Mouse (Mus musculus): ENCODE measurements at regions not wholly inside any gene's neighbourhood (a gene's known extent, or its start where the extent isn't known, plus 50 kb on each side); places are given as distances from the start of the nearest gene placed in this dataset.

GRCm38 (mm10) chr10:99556353-99557036, 203.0 kb downstream of the Csl start:
- peak overlapping the region; percentile 57; the same call in 1 of the 2 replicates for H3K27ac ChIP-seq
- ATAC-seq (ENCODE audit: low FRiP score): no peak

GRCm38 (mm10) chr10:99558656-99559055, 200.8 kb downstream of the Csl start:
- no peak overlapping the region for H3K9ac ChIP-seq
- H3K9me3 ChIP-seq (replicated peaks): no peaks in the 10 kb centered on the region
- 80% methylated on average over 5 of the region's 5 CpGs for whole genome bisulfite sequencing
- H3K27me3 ChIP-seq: no peaks in the 10 kb centered on the region
- H3K4me1 ChIP-seq: no peaks in the 10 kb centered on the region
- H3K36me3 ChIP-seq: no peaks in the 10 kb centered on the region
- H3K4me2 ChIP-seq (replicated peaks): no peak overlapping the region
- no peak for ATAC-seq (ENCODE audit: low FRiP score)
- H3K27ac ChIP-seq: no peak overlapping the region
- no peak overlapping the region for H3K4me3 ChIP-seq

More at GRCm38 (mm10) chr10:99556353-99557036, 203.0 kb downstream of the Csl start:
- H3K4me3 ChIP-seq: no peak overlapping the region
- H3K4me1 ChIP-seq: no peaks in the 10 kb centered on the region
- no peak overlapping the region for H3K9ac ChIP-seq
- H3K4me2 ChIP-seq (replicated peaks): no peak overlapping the region
- no peaks in the 10 kb centered on the region for H3K36me3 ChIP-seq
- no peaks in the 10 kb centered on the region for H3K9me3 ChIP-seq (replicated peaks)
- 50% methylated on average over 11 of the region's 11 CpGs for WGBS
- H3K27me3 ChIP-seq: no peaks in the 10 kb centered on the region

DNA sequence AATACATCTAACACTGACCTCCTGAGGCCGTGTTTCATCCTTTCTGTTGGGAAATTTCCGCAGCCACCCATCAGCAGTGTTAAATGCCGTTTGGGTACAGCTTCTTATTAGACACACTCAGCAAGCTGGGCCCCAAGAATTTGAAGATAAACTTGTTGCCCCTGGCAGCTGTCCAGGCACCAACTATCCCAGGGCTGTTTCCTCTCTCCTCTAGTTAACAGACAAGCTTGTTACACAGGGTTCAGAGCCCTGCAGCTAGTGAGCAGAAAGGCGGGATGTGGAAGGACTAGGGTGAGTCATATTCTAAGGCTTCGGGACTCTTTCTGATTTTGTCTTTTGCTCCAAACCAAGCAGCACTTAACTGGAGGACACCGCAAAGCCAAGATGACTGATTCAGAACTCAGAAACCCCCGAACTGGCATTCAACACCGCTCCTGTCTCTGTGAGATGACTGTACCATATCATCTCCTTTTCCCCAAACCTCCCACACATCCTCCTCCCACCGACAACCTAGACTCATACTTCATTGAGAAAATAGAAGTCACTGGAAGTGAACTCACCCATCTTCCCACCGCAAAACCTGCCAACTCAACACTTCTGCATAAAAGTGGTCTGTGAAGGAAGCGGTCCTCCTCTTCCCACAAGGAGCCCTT, 198.2 kb downstream of the Csl start:
- H3K4me3 ChIP-seq: no peak overlapping the region
- H3K4me1 ChIP-seq: no peaks in the 10 kb centered on the region
- H3K27ac ChIP-seq: no peak overlapping the region
- H3K36me3 ChIP-seq: no peaks in the 10 kb centered on the region
- ATAC-seq (ENCODE audit: low FRiP score): no peak
- 89% methylated on average over 11 of the region's 11 CpGs for WGBS
- no peak overlapping the region for H3K4me2 ChIP-seq (replicated peaks)
- no peaks in the 10 kb centered on the region for H3K9me3 ChIP-seq (replicated peaks)
- H3K27me3 ChIP-seq: no peaks in the 10 kb centered on the region
- no peak overlapping the region for H3K9ac ChIP-seq

DNA sequence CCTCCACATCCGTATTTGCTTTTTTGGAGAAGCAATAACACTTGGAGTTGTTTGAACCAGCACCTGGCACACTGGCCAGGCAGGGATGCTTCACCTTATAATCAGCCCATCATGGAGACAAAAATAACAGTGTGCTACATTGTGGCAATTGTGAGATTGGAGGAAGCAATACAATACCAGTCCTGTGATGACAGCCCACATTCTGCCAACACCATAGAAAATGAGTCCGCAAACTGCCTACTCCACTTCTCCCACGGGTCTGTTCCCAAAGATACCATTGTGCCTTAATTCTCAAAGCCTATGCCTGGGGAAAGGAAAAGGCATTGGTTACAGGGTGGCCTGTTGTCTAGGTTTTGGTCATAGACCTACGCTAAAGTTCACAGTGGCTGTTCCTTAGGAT, 194.9 kb downstream of the Csl start:
- Histone ChIP-seq H3K9me3 (replicated peaks) (no peaks in the 10 kb centered on the region), H3K4me1 (no peaks in the 10 kb centered on the region), H3K9ac (no peak overlapping the region), H3K36me3 (no peaks in the 10 kb centered on the region), H3K4me2 (replicated peaks) (no peak overlapping the region), H3K27ac (no peak overlapping the region), H3K4me3 (no peak overlapping the region), H3K27me3 (no peaks in the 10 kb centered on the region)
- no peak for ATAC-seq (ENCODE audit: low FRiP score)
- 83% methylated on average over 4 of the region's 4 CpGs for WGBS

- no peak for ATAC-seq (ENCODE audit: low FRiP score)
- 83% methylated on average over 5 of the region's 5 CpGs for WGBS
- H3K4me1 ChIP-seq: peaks cover 5% of the 10 kb centered on the region; the same call in 1 of the 2 replicates
- no peaks in the 10 kb centered on the region for H3K9me3 ChIP-seq (replicated peaks)
- H3K27me3 ChIP-seq: no peaks in the 10 kb centered on the region
- H3K9ac ChIP-seq: no peak overlapping the region
- H3K4me2 ChIP-seq (replicated peaks): no peak overlapping the region
- H3K4me3 ChIP-seq: no peak overlapping the region
- no peaks in the 10 kb centered on the region for H3K36me3 ChIP-seq
- H3K27ac ChIP-seq: no peak overlapping the region
Measured at GRCm38 (mm10) chr10:99568424-99568823, 191.0 kb downstream of the Csl start.

DNA sequence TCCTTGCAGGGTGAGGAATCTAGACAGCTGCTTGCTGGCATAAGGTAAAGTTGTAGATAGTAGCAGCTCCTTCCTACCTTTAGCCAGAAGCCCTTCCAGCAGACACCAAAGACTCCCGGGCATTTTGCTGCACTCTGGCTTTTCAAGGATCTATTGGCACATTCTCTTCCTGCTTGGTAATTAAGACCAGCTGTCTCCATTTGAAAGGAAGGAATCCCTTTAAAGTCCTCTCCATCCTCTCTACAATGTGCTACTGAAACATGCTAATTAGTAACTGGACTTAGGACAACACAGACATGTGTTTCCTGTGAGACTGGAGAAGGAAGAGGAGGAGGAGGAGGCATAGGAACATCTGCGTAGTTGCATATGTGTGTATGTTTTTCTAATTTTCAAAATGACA, 189.3 kb downstream of the Csl start:
- no peaks in the 10 kb centered on the region for H3K9me3 ChIP-seq (replicated peaks)
- ATAC-seq (ENCODE audit: low FRiP score): no peak
- H3K27me3 ChIP-seq: no peaks in the 10 kb centered on the region
- no peak overlapping the region for H3K4me2 ChIP-seq (replicated peaks)
- no peak overlapping the region for H3K27ac ChIP-seq
- H3K9ac ChIP-seq: no peak overlapping the region
- H3K4me1 ChIP-seq: peaks cover 5% of the 10 kb centered on the region; the same call in 1 of the 2 replicates
- no peaks in the 10 kb centered on the region for H3K36me3 ChIP-seq
- whole genome bisulfite sequencing: 43% methylated on average over 2 of the region's 2 CpGs
- no peak overlapping the region for H3K4me3 ChIP-seq

DNA sequence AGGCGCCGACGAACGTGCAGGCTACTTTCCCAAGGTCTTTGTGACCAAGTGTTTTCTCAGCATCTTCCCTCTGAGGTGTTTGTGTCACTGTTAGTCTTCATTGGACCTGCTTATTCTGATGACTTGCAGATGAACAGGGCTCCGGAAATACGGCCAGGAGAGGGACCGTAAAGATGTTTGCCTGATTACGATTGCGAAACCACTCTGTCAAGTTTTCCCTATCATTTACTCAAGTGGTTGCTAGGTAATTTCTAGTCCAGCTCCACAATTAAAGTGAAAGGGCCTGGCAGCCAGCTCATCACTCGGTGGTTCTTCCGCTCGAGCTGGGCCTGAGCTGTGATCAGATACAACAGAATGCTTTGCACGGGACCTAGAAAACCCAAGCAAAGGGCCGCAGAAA, 185.5 kb downstream of the Csl start:
- no peak for ATAC-seq (ENCODE audit: low FRiP score)

DNA sequence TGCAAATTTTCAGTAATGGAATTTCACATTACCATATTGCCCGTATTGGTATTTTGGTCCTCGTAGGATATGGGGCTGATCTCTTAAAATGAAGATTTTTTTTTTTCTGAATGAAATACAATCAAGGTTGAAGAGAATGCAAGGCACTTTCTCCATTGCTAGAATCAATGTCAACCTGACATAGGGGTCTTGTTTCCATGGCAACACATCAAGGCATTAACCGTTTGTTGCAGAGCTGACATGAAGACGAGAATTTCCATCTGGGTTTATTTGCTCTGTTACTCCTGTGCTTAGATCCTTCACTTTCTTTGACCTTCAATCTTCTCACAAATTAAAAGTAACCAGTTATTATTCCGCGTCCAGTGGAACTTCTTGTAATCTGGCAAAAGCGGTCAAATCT, 184.2 kb downstream of the Csl start:
- Histone ChIP-seq H3K9ac (no peak overlapping the region), H3K36me3 (no peaks in the 10 kb centered on the region), H3K27ac (no peak overlapping the region), H3K27me3 (no peaks in the 10 kb centered on the region), H3K4me2 (replicated peaks) (no peak overlapping the region), H3K4me1 (peaks cover 7% of the 10 kb centered on the region; the same call in 1 of the 2 replicates), H3K9me3 (replicated peaks) (no peaks in the 10 kb centered on the region), H3K4me3 (no peak overlapping the region)
- WGBS: 62% methylated on average over 7 of the region's 7 CpGs
- ATAC-seq (ENCODE audit: low FRiP score): 0 out of 2 replicates have a peak, but pooled peaks have one; percentile 26

More for the DNA sequence above, 185.5 kb downstream of the Csl start:
- H3K9ac ChIP-seq: no peak overlapping the region
- H3K4me3 ChIP-seq: no peak overlapping the region
- no peaks in the 10 kb centered on the region for H3K27me3 ChIP-seq
- WGBS: 81% methylated on average over 14 of the region's 14 CpGs
- no peak overlapping the region for H3K4me2 ChIP-seq (replicated peaks)
- no peak overlapping the region for H3K27ac ChIP-seq
- no peaks in the 10 kb centered on the region for H3K36me3 ChIP-seq
- H3K9me3 ChIP-seq (replicated peaks): no peaks in the 10 kb centered on the region
- peaks cover 9% of the 10 kb centered on the region; the same call in 1 of the 2 replicates for H3K4me1 ChIP-seq

GRCm38 (mm10) chr10:99576301-99576700, 183.2 kb downstream of the Csl start:
- Histone ChIP-seq H3K27me3 (no peaks in the 10 kb centered on the region), H3K4me1 (0 out of 2 replicates have a peak, but pooled peaks cover 3% of the 10 kb centered on the region), H3K9me3 (replicated peaks) (no peaks in the 10 kb centered on the region), H3K36me3 (no peaks in the 10 kb centered on the region), H3K27ac (no peak overlapping the region), H3K4me2 (replicated peaks) (no peak overlapping the region), H3K9ac (no peak overlapping the region), H3K4me3 (no peak overlapping the region)
- no peak for ATAC-seq (ENCODE audit: low FRiP score)
- WGBS: 80% methylated on average over 5 of the region's 5 CpGs

- no peaks in the 10 kb centered on the region for H3K36me3 ChIP-seq
- H3K9me3 ChIP-seq (replicated peaks): no peaks in the 10 kb centered on the region
- no peak overlapping the region for H3K27ac ChIP-seq
- H3K9ac ChIP-seq: no peak overlapping the region
- 0 out of 2 replicates have a peak, but pooled peaks cover 3% of the 10 kb centered on the region for H3K4me1 ChIP-seq
- H3K4me3 ChIP-seq: no peak overlapping the region
- ATAC-seq (ENCODE audit: low FRiP score): peak; percentile 70
- WGBS: 33% methylated on average over 12 of the region's 12 CpGs
- no peak overlapping the region for H3K4me2 ChIP-seq (replicated peaks)
- no peaks in the 10 kb centered on the region for H3K27me3 ChIP-seq
Measured at GRCm38 (mm10) chr10:99577041-99577681, 182.3 kb downstream of the Csl start.

- H3K9me3 ChIP-seq (replicated peaks): no peaks in the 10 kb centered on the region
- 67% methylated on average over 4 of the region's 4 CpGs for WGBS
- H3K4me2 ChIP-seq (replicated peaks): no peak overlapping the region
- no peak overlapping the region for H3K9ac ChIP-seq
- no peak overlapping the region for H3K27ac ChIP-seq
- 0 out of 2 replicates have a peak, but pooled peaks cover 3% of the 10 kb centered on the region for H3K4me1 ChIP-seq
- no peak for ATAC-seq (ENCODE audit: low FRiP score)
- H3K27me3 ChIP-seq: no peaks in the 10 kb centered on the region
- no peaks in the 10 kb centered on the region for H3K36me3 ChIP-seq
- no peak overlapping the region for H3K4me3 ChIP-seq
Measured at GRCm38 (mm10) chr10:99578366-99578765, 181.1 kb downstream of the Csl start.

- 0 out of 2 replicates have a peak, but pooled peaks cover 3% of the 10 kb centered on the region for H3K4me1 ChIP-seq
- H3K9ac ChIP-seq: no peak overlapping the region
- H3K27ac ChIP-seq: no peak overlapping the region
- H3K9me3 ChIP-seq (replicated peaks): no peaks in the 10 kb centered on the region
- no peaks in the 10 kb centered on the region for H3K36me3 ChIP-seq
- 37% methylated on average over 8 of the region's 8 CpGs for WGBS
- no peak overlapping the region for H3K4me3 ChIP-seq
- H3K4me2 ChIP-seq (replicated peaks): no peak overlapping the region
- no peaks in the 10 kb centered on the region for H3K27me3 ChIP-seq
- ATAC-seq (ENCODE audit: low FRiP score): no peak
Measured at GRCm38 (mm10) chr10:99580191-99580590, 179.3 kb downstream of the Csl start.

Measured in hindbrain, embryonic 12.5 days (tissue).